Mouse (Mus musculus) myocyte (in vitro differentiated cells): ENCODE data around the gene Mertk. TPM values are rescaled to one million over a fixed set of nuclear protein-coding genes. Genes with fewer than 3 reads are reported as not detected.

Experiments
- H3K27me3 ChIP-seq: one replicate; pipeline ENCODE4 v1.6.1; 2011; ENCODE audit not compliant: control insufficient read depth, insufficient read depth, insufficient read length
- H3K36me3 ChIP-seq: one replicate; pipeline ENCODE4 v1.6.1; 2011; ENCODE audit not compliant: control insufficient read depth, insufficient read depth
- H3K4me2 ChIP-seq: one replicate; pipeline ENCODE4 v1.6.1; 2011; ENCODE audit warnings: low read depth, control low read depth
- H3K4me3 ChIP-seq: one replicate; pipeline ENCODE4 v1.5.1; 2011; ENCODE audit warnings: mild to moderate bottlenecking, control low read depth, moderate library complexity
- H3K79me2 ChIP-seq: one replicate; pipeline ENCODE4 v1.6.1; 2011; ENCODE audit not compliant: control insufficient read depth, insufficient read depth
- H3ac ChIP-seq: one replicate; pipeline ENCODE4 v1.6.1; 2011; ENCODE audit not compliant: control insufficient read depth, insufficient read length
- CEBPB ChIP-seq: IDR thresholded peaks from 2 replicates; pipeline ENCODE4 v1.6.1; 2011; ENCODE audit warnings: mild to moderate bottlenecking, moderate library complexity; ENCODE audit not compliant: poor library complexity, insufficient read depth, severe bottlenecking
- E2F4 ChIP-seq: IDR thresholded peaks from one replicate; pipeline ENCODE4 v1.6.1; 2011; ENCODE audit warnings: mild to moderate bottlenecking, control low read depth, moderate library complexity; ENCODE audit not compliant: insufficient read depth
- MAX ChIP-seq: IDR thresholded peaks from one replicate; pipeline ENCODE4 v1.6.1; 2011; ENCODE audit warnings: low read depth, mild to moderate bottlenecking, control low read depth
- MYOD1 ChIP-seq, 3 experiments: IDR thresholded peaks; one replicate each; pipeline ENCODE4 v1.6.1; 2011; ENCODE audit warnings: control low read depth in 2 of 3, low read depth in 2 of 3, mild to moderate bottlenecking in 2 of 3, moderate library complexity in 1 of 3; ENCODE audit not compliant: insufficient read length in 2 of 3, control insufficient read depth in 1 of 3
- MYOG ChIP-seq, 3 experiments: IDR thresholded peaks; one replicate each; pipeline ENCODE4 v1.6.1; 2011; ENCODE audit warnings: control low read depth in 2 of 3, low read depth in 2 of 3, mild to moderate bottlenecking in 2 of 3; ENCODE audit not compliant: insufficient read length in 2 of 3, control insufficient read depth in 1 of 3, insufficient read depth in 1 of 3
- POLR2A ChIP-seq: IDR thresholded peaks from one replicate; pipeline ENCODE4 v1.6.1; 2011; ENCODE audit warnings: low read depth, mild to moderate bottlenecking, control low read depth, moderate library complexity; ENCODE audit not compliant: insufficient read length
- POLR2AphosphoS2 ChIP-seq: IDR thresholded peaks from one replicate; pipeline ENCODE4 v1.6.1; 2011; ENCODE audit warnings: low read depth, control low read depth; ENCODE audit not compliant: insufficient read length
- REST ChIP-seq: IDR thresholded peaks from one replicate; pipeline ENCODE4 v1.6.1; 2011; ENCODE audit warnings: mild to moderate bottlenecking, control low read depth, moderate library complexity; ENCODE audit not compliant: insufficient read depth, insufficient read length
- SRF ChIP-seq: IDR thresholded peaks from one replicate; pipeline ENCODE4 v1.6.1; 2011; ENCODE audit warnings: low read depth; ENCODE audit not compliant: control insufficient read depth, insufficient read length
- TCF12 ChIP-seq: IDR thresholded peaks from one replicate; pipeline ENCODE4 v1.6.1; 2011; ENCODE audit warnings: mild to moderate bottlenecking, control low read depth; ENCODE audit not compliant: poor library complexity, insufficient read depth, severe bottlenecking
- TCF3 ChIP-seq: IDR thresholded peaks from one replicate; pipeline ENCODE4 v1.6.1; 2011; ENCODE audit warnings: low read depth, control low read depth; ENCODE audit not compliant: insufficient read length
- USF1 ChIP-seq: IDR thresholded peaks from one replicate; pipeline ENCODE4 v1.6.1; 2011; ENCODE audit warnings: low read depth, mild to moderate bottlenecking, control low read depth, moderate library complexity
- polyA plus RNA-seq: library from polyadenylated mRNA; unstranded; fragments of >200 nt; fragmentation: generic; extraction: Trizol; gene quantifications from one replicate; pipeline ENCODE4 v1.2.1, GENCODE M21; 2012; ENCODE audit warnings: missing spikeins

Gene Mertk
- polyA plus RNA-seq, 1 experiment, result 0.89 TPM

DNA sequence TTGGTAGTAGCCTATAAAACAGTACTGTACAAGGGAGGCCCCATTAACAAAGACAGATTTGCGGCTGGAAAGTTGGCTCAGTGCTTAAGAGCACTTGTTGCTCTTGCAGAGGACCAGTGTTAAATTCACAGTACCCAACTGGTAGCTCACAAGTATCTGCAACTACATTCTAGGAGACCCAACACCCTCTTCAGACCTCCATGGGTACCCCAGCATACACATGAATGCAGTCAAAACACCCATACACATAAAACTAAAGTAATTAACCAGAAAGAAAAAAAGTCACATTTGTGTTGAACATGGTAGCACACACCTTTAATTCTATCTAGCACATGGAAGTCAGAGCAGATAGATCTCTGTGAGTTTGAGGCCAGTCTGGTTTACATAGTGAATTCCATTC lies 1.7 kb upstream of the Mertk start:
- H3K36me3 ChIP-seq, result no peaks in the 10 kb centered on the region
- H3ac ChIP-seq, result no peak overlapping the region
- no peaks in the 10 kb centered on the region for H3K27me3 ChIP-seq
- no peak overlapping the region for H3K4me2 ChIP-seq
- no peak overlapping the region for H3K4me3 ChIP-seq
- TF ChIP-seq MYOD1 (IDR thresholded peaks at IDR 0.05; ENCODE audit: control insufficient read depth in 1 of 3, insufficient read length in 2 of 3, low read depth in 2 of 3), result no peak
- no peaks in the 10 kb centered on the region for H3K79me2 ChIP-seq

GRCm38 (mm10) chr2:128697566-128697965 lies 1.2 kb upstream of the Mertk start:
- no peak for TF ChIP-seq TCF3
- TF ChIP-seq USF1, result no peak
- no peak for TF ChIP-seq REST
- no peak for TF ChIP-seq POLR2AphosphoS2
- no peak for TF ChIP-seq MAX
- TF ChIP-seq CEBPB, result no peak
- no peak for TF ChIP-seq SRF
- no peak for TF ChIP-seq MYOD1 (IDR thresholded peaks at IDR 0.05; ENCODE audit: control insufficient read depth in 1 of 3, insufficient read length in 2 of 3, low read depth in 2 of 3)
- no peak for TF ChIP-seq POLR2A
- TF ChIP-seq MYOG (IDR thresholded peaks at IDR 0.05; ENCODE audit: control insufficient read depth in 1 of 3, insufficient read depth in 1 of 3, insufficient read length in 2 of 3, low read depth in 2 of 3), result no peak
- no peak for TF ChIP-seq TCF12
- no peaks in the 10 kb centered on the region for H3K36me3 ChIP-seq
- H3K4me2 ChIP-seq, result peak overlapping the region; percentile 99
- H3K4me3 ChIP-seq, result peak overlapping the region; percentile 69
- H3K79me2 ChIP-seq, result no peaks in the 10 kb centered on the region
- no peaks in the 10 kb centered on the region for H3K27me3 ChIP-seq
- no peak overlapping the region for H3ac ChIP-seq

DNA sequence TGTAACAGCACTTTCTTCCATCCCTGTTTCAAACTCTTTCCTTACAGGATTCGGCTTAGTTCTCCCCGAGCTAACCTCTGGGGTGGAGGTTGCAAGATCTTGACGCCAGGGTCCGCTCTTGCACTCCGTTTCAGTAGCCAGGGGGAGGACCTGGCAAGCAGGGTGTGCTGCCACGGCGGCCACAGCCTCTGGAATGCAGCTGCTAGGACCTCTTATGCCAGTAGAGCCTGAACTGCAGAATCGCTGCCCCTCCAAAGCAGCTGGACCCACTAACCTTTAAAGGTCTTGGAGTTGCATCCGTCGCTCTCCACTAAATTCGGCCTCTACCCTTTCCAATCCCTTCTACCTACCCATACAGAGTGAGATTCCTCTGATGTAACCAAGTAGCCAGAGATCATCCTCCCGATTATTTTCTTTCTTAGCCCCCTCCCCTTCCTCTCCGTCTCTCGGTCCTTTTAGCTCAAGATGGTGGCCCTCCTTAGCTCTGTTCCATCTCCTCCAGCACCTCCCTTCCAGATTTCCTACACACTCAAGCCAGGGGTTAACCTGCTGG lies 540 bp upstream of the Mertk start:
- no peaks in the 10 kb centered on the region for H3K79me2 ChIP-seq
- H3K27me3 ChIP-seq, result no peaks in the 10 kb centered on the region
- peak overlapping the region; percentile 69 for H3K4me3 ChIP-seq
- H3ac ChIP-seq, result peak overlapping the region; percentile 8
- no peaks in the 10 kb centered on the region for H3K36me3 ChIP-seq
- peak overlapping the region; percentile 99 for H3K4me2 ChIP-seq
- TF ChIP-seq MYOG (IDR thresholded peaks at IDR 0.05; ENCODE audit: control insufficient read depth in 1 of 3, insufficient read depth in 1 of 3, insufficient read length in 2 of 3, low read depth in 2 of 3) (peak in 2 of 3 experiments; percentile 35 to 72), REST (no peak), SRF (no peak), CEBPB (0 out of 2 replicates have a peak, but pooled peaks have one; percentile 18), E2F4 (no peak), POLR2AphosphoS2 (peak; percentile 30), TCF3 (no peak), MYOD1 (IDR thresholded peaks at IDR 0.05; ENCODE audit: control insufficient read depth in 1 of 3, insufficient read length in 2 of 3, low read depth in 2 of 3) (peak in 2 of 3 experiments; percentile 66 to 69)

DNA sequence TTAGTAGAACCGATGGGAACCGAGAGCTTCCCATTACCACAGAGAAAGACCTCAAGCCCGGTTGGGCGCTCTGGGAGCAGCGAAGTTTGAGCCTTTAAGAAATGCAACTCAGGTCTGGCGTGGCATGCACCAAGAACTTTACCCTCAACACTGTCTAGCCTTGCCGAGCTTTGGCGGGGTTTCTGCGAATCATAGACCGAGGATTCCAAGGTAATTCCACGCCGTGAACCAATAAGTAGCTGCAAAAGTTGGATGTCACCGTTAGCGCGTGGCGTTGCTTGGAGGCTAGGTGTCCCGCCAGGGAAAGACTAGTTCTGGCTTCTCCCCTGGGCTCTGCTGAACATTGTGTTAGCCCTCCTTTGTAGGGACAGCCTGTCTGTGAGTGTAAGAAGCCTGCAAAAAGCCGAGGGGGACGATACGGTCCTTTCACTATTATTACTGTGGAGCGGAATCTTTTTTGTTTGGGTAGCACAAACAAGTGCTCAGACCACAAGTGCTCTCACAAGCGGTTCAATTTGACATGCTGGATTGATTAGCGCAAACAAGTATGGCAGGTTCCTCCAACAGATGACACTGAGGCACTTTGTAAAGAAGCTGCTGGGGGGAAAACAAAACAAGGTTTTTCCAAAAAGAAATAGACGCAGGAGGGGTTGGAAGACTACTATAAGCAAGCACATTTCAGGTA lies 587 bp downstream of the Mertk start:
- H3K27me3 ChIP-seq, result no peaks in the 10 kb centered on the region
- TF ChIP-seq TCF12, result no peak
- no peak for TF ChIP-seq MYOD1 (IDR thresholded peaks at IDR 0.05; ENCODE audit: control insufficient read depth in 1 of 3, insufficient read length in 2 of 3, low read depth in 2 of 3)
- no peak for TF ChIP-seq CEBPB
- TF ChIP-seq SRF, result no peak
- TF ChIP-seq TCF3, result no peak
- TF ChIP-seq MAX, result no peak
- no peak for TF ChIP-seq USF1
- no peak for TF ChIP-seq POLR2AphosphoS2
- TF ChIP-seq E2F4, result no peak
- TF ChIP-seq REST, result no peak
- TF ChIP-seq MYOG (IDR thresholded peaks at IDR 0.05; ENCODE audit: control insufficient read depth in 1 of 3, insufficient read depth in 1 of 3, insufficient read length in 2 of 3, low read depth in 2 of 3), result no peak
- no peak for TF ChIP-seq POLR2A
- H3K4me3 ChIP-seq, result peak overlapping the region; percentile 69
- H3ac ChIP-seq, result peak overlapping the region; percentile 8
- peak overlapping the region; percentile 99 for H3K4me2 ChIP-seq
- H3K79me2 ChIP-seq, result no peaks in the 10 kb centered on the region
- no peaks in the 10 kb centered on the region for H3K36me3 ChIP-seq

GRCm38 (mm10) chr2:128704474-128704873 lies 5.7 kb downstream of the Mertk start:
- H3K4me2 ChIP-seq, result no peak overlapping the region
- no peak overlapping the region for H3ac ChIP-seq
- H3K4me3 ChIP-seq, result no peak overlapping the region
- no peak for TF ChIP-seq TCF12
- TF ChIP-seq MYOD1 (IDR thresholded peaks at IDR 0.05; ENCODE audit: control insufficient read depth in 1 of 3, insufficient read length in 2 of 3, low read depth in 2 of 3), result no peak
- no peak for TF ChIP-seq CEBPB
- TF ChIP-seq USF1, result no peak
- no peak for TF ChIP-seq REST
- TF ChIP-seq POLR2AphosphoS2, result no peak
- no peak for TF ChIP-seq SRF
- no peak for TF ChIP-seq TCF3
- no peaks in the 10 kb centered on the region for H3K36me3 ChIP-seq
- H3K27me3 ChIP-seq, result no peaks in the 10 kb centered on the region
- no peaks in the 10 kb centered on the region for H3K79me2 ChIP-seq
